Mouse (Mus musculus) olfactory bulb, adult 2 months (tissue): Measurements from ENCODE around the gene Fzd7. TPM values are rescaled to one million over a fixed set of nuclear protein-coding genes. Genes with fewer than 3 reads are reported as not detected.

Experiments
- H3K27ac ChIP-seq: fragments of 200-500 bp; 2 replicates; pipeline ENCODE4 v1.5.1; 2012; ENCODE audit warnings: low read depth, low read length; ENCODE audit not compliant: insufficient read depth
- H3K4me1 ChIP-seq: fragments of 200-500 bp; 2 replicates; pipeline ENCODE4 v1.6.1; 2012; ENCODE audit warnings: low read length; ENCODE audit not compliant: control insufficient read depth, insufficient read depth
- H3K4me3 ChIP-seq: fragments of 200-500 bp; 2 replicates; pipeline ENCODE4 v1.5.1; 2012; ENCODE audit warnings: mild to moderate bottlenecking, low read depth, low read length, moderate library complexity; ENCODE audit not compliant: insufficient read depth
- CTCF ChIP-seq: fragments of 200-500 bp; IDR thresholded peaks from 2 replicates; pipeline ENCODE4 v1.5.1; 2012; ENCODE audit warnings: low read depth, mild to moderate bottlenecking, low read length, moderate library complexity; ENCODE audit not compliant: insufficient read depth
- POLR2A ChIP-seq: fragments of 200-500 bp; IDR thresholded peaks from 2 replicates; pipeline ENCODE4 v1.6.1; 2012; ENCODE audit warnings: mild to moderate bottlenecking, low read depth, low read length, moderate library complexity; ENCODE audit not compliant: insufficient read depth
- WGBS: fragments of 180-500 bp; shearing (Covaris S2); methylation state at CpG from one replicate; pipeline ENCODE4 v1.1.7; 2018; 5-methylcytosine and 5-hydroxymethylcytosine counted together
- polyA plus RNA-seq: library from polyadenylated mRNA; stranded (reverse); fragments of >200 nt; gene quantifications from 2 replicates; pipeline ENCODE4 v1.2.4, GENCODE M21; 2012; ENCODE audit warnings: low replicate concordance; ENCODE audit not compliant: missing spikeins, insufficient read depth, insufficient read length

Gene Fzd7
- polyA plus RNA-seq, 1 experiment = not detected

DNA sequence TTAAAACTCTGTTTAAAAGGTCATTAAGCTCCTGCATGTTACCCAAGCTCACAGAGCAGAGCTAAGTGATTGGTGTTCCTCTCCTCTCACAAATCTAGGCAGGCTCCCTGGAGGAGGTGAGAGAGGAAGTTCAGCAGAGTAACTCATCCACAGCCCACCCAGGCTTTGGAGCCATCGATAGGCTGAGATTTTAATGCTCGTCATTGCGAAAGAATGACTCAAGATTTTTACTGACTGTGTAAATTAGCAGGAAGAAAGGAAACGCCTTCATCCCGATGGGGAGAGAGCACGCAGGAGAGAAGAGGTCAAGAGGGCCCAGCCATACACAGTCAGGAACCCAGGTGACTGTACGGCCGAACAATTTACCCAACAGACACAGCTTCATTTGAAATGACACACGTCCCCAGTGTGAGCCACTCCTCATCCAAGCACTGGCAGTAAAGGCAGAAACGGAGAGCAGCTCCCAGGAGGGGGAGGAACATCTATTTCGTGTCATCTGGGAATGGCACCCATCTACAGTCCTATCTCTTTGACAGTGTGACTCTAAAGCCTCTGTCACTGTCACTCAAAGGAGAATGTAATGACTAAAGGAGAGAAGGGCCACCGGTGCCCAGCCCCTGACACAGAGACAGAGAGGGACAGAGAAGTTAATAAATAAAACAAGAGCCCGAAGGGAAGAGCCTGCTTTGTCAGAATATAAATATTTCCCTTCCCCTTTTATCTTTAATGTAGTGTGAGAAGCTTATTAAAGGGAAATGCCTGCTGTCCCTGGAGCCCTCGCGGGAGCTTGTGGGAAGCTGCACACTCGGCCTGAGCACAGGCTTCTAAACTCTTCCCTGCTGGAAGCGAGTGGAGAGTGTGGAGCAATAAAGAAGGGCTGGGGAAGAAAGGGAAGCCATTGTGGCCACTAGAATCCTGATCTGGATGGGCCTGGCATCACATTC, 17.3 kb upstream of the Fzd7 start:
- no peak overlapping the region for H3K27ac ChIP-seq
- WGBS = 78% methylated on average over 17 of the region's 17 CpGs
- H3K4me3 ChIP-seq = no peak overlapping the region
- no peak for TF ChIP-seq CTCF
- TF ChIP-seq POLR2A = no peak
- H3K4me1 ChIP-seq = no peaks in the 10 kb centered on the region

DNA sequence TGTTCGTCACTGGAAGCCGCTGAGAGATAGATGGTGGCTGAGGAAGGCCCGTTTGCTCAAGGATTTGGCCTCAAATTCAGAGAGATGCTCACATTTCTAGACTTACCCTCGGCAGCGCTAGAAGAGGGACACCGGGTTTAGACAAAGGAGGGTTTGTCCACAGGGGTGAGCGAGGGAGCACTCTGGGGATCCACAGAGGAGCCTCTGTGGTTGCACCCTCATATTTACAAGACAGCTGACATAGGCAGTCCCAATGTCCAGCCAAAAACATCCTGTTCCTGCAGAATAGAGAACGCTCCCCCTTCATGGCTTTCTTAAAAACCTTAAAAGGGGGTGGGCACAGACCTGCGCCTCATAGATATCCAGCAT, 16.6 kb upstream of the Fzd7 start:
- Histone ChIP-seq H3K27ac (no peak overlapping the region), H3K4me3 (no peak overlapping the region), H3K4me1 (no peaks in the 10 kb centered on the region)
- WGBS = 83% methylated on average over 9 of the region's 9 CpGs
- no peak for TF ChIP-seq CTCF
- TF ChIP-seq POLR2A = no peak

DNA sequence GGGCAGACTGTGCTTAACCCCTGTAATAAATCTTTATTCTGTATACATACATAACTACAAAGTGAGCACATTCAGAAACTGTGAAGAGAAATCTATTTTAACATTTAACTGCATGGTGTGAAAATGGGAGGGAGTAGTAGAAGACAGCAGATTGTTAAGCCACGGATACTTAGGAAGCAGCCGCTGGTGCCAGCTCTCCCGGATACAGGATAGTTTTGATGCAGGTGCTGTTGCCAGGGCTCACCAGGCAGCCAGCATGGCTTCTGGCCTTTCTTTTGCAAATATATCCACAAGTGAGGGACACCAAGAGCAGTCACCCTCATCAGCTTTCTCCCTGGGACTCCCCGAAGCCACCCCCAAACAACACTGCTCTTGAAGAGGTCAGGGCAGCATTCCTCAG, 13.1 kb upstream of the Fzd7 start:
- no peaks in the 10 kb centered on the region for H3K4me1 ChIP-seq
- no peak overlapping the region for H3K27ac ChIP-seq
- no peak for TF ChIP-seq CTCF
- TF ChIP-seq POLR2A = no peak
- 71% methylated on average over 4 of the region's 4 CpGs for WGBS
- no peak overlapping the region for H3K4me3 ChIP-seq

DNA sequence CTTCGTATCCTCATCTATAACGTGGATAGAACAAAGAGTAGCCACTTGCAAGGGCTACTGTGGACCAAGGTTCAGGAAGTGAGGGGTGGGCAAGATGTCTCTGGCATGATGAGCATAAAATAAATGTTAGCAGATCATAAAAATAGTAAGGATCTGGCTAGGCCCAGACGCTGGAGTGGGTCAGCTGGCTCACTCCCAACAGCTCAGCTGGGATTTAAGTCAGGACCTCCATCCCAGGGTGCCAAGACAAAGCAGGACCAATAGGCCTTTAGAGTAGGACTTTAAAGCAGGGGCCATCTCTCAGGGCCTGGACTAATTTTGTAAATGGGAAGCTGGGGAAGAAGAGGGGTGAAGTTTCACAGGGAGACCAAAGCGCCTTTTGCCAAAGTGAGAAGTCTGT, 11.5 kb upstream of the Fzd7 start:
- no peak overlapping the region for H3K4me3 ChIP-seq
- WGBS = 93% methylated on average over 4 of the region's 4 CpGs
- no peak for TF ChIP-seq POLR2A
- TF ChIP-seq CTCF = no peak
- no peak overlapping the region for H3K27ac ChIP-seq
- no peaks in the 10 kb centered on the region for H3K4me1 ChIP-seq

DNA sequence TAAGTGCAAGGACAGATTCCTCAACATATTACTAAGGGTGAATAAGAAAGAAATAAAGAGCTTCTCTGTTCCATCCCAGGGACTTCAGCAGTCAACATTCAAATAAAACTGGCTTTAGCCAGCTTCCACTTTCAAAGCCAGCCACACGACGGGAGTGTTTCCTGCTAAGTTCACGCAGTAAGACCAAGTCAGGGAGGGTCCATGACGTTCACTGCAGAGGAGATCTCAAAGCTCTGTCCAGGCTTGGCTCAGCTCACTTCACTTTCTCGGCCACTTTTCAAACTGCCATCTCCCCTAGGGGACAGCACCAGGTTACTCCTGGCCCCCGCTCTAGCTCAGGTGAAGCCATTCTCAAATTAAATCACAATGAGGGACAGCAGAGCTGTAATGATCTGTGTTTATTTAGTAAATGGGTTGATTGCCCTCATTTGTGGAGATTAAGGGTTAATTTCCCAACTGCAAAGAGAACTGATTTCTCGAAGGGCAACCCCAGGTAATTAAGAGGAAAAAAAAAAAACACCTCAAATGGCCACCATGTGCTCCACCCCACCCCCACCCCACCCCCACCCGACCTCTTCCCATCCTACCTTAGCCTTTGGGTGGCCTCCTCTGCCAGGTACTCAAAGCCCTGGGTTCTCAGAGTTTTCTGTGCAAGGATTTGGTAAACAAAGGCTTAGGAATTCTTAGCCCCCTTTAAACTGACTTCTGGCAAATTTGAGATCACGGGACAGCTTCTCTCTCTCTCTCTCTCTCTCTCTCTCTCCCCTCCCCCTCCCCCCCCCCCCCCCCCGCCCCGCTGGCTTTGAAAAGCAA, 9.7 kb upstream of the Fzd7 start:
- Histone ChIP-seq H3K27ac (no peak overlapping the region), H3K4me1 (no peaks in the 10 kb centered on the region), H3K4me3 (no peak overlapping the region)
- 27% methylated on average over 9 of the region's 11 CpGs for WGBS
- TF ChIP-seq POLR2A = no peak
- no peak for TF ChIP-seq CTCF

DNA sequence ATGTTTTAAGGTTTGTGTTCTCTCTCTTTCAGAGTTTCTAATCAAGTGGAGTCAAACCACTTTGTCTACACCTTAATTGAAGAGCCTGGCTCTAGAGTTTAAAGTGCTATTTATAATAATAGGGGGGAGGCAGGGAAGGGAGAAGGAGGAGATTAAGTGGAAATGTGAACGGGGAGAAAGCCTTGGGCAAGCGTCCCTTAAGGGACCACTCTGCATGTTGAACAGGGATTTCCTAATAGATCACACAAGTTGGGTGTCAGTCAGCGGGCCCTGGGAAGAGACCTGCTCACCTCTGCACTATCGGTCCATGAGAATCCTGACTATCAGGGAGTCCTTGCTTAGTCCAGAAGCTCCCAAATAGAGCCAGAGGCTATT, 9.1 kb upstream of the Fzd7 start:
- WGBS = 29% methylated on average over 4 of the region's 4 CpGs
- TF ChIP-seq POLR2A (no peak), CTCF (no peak)
- no peak overlapping the region for H3K4me3 ChIP-seq
- no peaks in the 10 kb centered on the region for H3K4me1 ChIP-seq
- H3K27ac ChIP-seq = no peak overlapping the region

DNA sequence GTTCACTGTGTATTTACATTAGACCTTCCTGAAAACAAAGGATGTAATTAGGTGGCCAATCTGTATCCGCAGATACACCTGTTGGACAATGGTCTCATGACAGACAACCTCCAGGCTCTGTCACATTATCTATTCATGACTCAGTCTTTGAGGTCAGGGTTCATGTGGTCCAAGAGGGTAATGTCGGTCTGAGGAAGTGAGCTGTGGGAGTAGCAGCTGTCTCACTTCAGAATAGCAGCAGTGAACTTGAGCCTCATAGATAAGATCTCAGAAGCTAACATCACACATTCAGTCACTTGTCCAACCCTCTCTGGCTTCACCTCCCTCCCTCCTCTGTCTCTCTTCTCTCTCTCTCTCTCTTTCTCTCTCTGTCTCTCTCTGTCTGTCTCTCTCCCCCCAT, 6.6 kb upstream of the Fzd7 start:
- WGBS = 89% methylated on average over 2 of the region's 2 CpGs
- Histone ChIP-seq H3K27ac (no peak overlapping the region), H3K4me3 (no peak overlapping the region), H3K4me1 (no peaks in the 10 kb centered on the region)
- TF ChIP-seq CTCF = no peak
- TF ChIP-seq POLR2A = no peak

DNA sequence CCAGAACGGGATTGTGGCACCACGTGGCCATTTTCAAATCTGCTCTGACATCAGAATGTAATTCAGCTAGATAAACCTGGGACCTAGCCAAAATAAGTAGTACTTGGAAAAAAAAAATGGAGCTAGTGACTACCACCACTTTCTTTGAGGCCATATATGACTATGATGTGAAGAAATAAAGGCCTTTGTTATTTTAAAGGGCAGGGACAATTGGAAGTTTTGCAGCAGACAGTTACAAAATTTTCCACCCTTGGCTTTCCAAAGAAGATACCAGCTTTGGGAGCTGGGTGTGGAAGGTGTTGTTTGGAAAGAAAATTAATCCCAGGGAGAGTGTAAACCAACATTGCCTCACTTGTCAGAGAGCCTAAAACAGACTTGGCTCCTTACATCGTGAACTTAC, 3.3 kb upstream of the Fzd7 start:
- WGBS = 91% methylated on average over 3 of the region's 3 CpGs

More for the DNA sequence above, 3.3 kb upstream of the Fzd7 start:
- no peak for TF ChIP-seq CTCF
- no peak for TF ChIP-seq POLR2A
- no peak overlapping the region for H3K27ac ChIP-seq
- peaks cover 26% of the 10 kb centered on the region for H3K4me1 ChIP-seq
- no peak overlapping the region for H3K4me3 ChIP-seq
